Mouse (Mus musculus): Measurements from ENCODE around the gene Met. TPM values are rescaled to one million over a fixed set of nuclear protein-coding genes. Genes with fewer than 3 reads are reported as not detected.

The Met gene
- polyA plus RNA-seq, 1 experiment from 2014 or later, result 5.4 TPM

DNA sequence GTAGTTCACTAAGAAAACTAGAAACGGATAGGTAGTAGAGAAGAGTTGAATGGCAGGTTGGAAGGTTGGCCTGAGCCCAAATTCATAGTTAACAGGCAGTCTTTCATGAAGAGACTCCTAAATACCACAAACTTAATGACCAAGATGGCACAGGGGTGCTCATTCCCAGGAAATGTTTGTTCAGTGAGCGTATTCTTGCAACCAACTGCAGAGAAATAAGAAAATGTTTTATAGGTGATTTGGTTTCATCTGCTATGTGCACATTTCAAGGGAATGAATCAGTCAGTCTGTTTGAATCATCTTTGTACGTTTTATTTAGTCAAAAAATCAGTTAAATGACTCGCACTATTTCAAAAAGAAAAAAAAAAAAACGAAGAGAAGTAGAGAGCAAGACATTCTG lies 21.6 kb downstream of the Met start:
- Histone ChIP-seq H3K4me3 (ENCODE audit: low read depth, low read length) (no peak overlapping the region), H3K27ac (ENCODE audit: low read depth, low read length) (no peak overlapping the region), H3K4me2 (ENCODE audit: low read depth) (no peak overlapping the region), H3K27me3 (ENCODE audit: control insufficient read depth, insufficient read depth, low read length) (no peaks in the 10 kb centered on the region), H3K9ac (ENCODE audit: low read length) (no peak overlapping the region), H3K4me1 (ENCODE audit: control insufficient read depth, insufficient read depth, low read length) (no peaks in the 10 kb centered on the region), H3K9me3 (ENCODE audit: control insufficient read depth, low read length) (no peaks in the 10 kb centered on the region), H3K36me3 (ENCODE audit: control insufficient read depth, insufficient read depth, low read length) (no peaks in the 10 kb centered on the region)
- ATAC-seq (ENCODE audit: insufficient read depth, low FRiP score, low TSS enrichment) (no peak), DNase-seq (ENCODE audit: low spot score) (no peak)
- WGBS, result 89% methylated on average over 5 of the region's 5 CpGs

DNA sequence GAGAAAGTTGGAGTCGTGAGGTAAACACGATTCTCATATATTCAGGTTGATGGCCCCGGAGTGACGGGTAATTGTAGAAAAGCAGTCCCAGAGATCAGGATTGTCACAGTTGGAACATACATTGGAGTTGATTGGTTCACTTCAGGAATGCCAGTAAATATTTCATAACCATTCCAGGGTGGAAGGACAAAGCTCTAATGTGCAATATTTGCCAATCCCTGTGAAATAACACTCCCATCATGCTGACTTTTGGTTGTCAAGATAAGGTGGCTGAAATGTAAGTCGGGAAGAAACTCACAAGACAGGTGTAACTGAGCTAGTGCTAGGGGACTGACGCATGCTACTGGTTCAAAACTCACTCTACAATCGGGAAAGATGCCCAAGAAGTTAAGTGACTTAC lies 22.2 kb downstream of the Met start:
- WGBS, result 93% methylated on average over 7 of the region's 7 CpGs
- Histone ChIP-seq H3K9me3 (ENCODE audit: control insufficient read depth, low read length) (no peaks in the 10 kb centered on the region), H3K9ac (ENCODE audit: low read length) (no peak overlapping the region), H3K4me3 (ENCODE audit: low read depth, low read length) (no peak overlapping the region), H3K27ac (ENCODE audit: low read depth, low read length) (no peak overlapping the region), H3K4me2 (ENCODE audit: low read depth) (no peak overlapping the region), H3K36me3 (ENCODE audit: control insufficient read depth, insufficient read depth, low read length) (no peaks in the 10 kb centered on the region), H3K27me3 (ENCODE audit: control insufficient read depth, insufficient read depth, low read length) (no peaks in the 10 kb centered on the region), H3K4me1 (ENCODE audit: control insufficient read depth, insufficient read depth, low read length) (no peaks in the 10 kb centered on the region)
- DNase-seq (ENCODE audit: low spot score), result no peak
- ATAC-seq (ENCODE audit: insufficient read depth, low FRiP score, low TSS enrichment), result no peak

DNA sequence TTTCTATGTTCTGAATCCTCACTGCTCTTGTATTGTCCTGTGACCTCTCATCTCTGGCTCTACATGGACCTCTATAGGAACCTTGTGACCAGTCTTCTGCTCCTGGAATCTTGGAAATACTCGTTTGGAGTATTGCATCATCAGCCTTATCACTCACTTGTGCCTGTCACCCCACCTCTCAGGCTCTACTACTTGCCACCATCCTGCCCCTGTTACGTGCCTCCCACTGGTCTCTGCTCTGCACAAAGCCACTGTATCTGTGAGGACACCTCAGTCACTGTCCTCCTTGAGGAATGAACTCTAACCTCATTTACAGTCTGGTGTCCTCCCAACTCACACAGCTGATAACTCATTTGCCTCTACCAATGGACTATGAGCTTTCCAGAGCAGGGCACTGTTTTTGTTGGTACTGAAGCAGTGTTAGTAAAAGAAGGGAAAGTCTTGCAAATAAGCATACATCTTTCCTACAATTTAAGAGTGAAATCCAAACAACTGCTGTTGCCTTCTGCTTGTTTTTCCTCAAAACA lies 24.8 kb downstream of the Met start:
- no peak overlapping the region for H3K9ac ChIP-seq (ENCODE audit: low read length)
- no peaks in the 10 kb centered on the region for H3K4me1 ChIP-seq (ENCODE audit: control insufficient read depth, insufficient read depth, low read length)
- H3K9me3 ChIP-seq (ENCODE audit: control insufficient read depth, low read length), result no peaks in the 10 kb centered on the region
- no peak for DNase-seq (ENCODE audit: low spot score)
- H3K4me2 ChIP-seq (ENCODE audit: low read depth), result no peak overlapping the region
- no peak overlapping the region for H3K4me3 ChIP-seq (ENCODE audit: low read depth, low read length)
- H3K27me3 ChIP-seq (ENCODE audit: control insufficient read depth, insufficient read depth, low read length), result no peaks in the 10 kb centered on the region
- no peaks in the 10 kb centered on the region for H3K36me3 ChIP-seq (ENCODE audit: control insufficient read depth, insufficient read depth, low read length)
- ATAC-seq (ENCODE audit: insufficient read depth, low FRiP score, low TSS enrichment), result no peak
- H3K27ac ChIP-seq (ENCODE audit: low read depth, low read length), result no peak overlapping the region
- WGBS, result 70% methylated on average over 2 of the region's 2 CpGs

DNA sequence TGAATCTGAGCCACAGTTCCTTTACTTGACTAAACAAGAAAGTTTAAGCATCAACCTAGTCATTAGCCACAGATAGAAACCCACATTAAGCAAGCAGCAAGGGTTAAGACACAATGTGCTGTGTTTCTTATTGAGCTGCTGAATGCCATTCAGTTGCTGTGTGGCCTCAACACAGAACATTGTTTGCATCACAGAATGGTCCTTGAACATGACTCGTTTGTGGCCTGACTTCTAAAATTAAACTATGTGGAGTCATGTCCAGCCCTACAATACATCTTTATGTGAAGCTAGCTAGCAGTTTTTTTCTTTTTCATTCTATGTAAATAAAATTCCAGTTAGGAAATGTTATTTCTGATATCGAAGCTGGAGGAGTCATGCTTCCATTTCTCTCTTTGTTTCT lies 27.2 kb downstream of the Met start:
- Histone ChIP-seq H3K9ac (ENCODE audit: low read length) (no peak overlapping the region), H3K9me3 (ENCODE audit: control insufficient read depth, low read length) (no peaks in the 10 kb centered on the region), H3K4me2 (ENCODE audit: low read depth) (no peak overlapping the region), H3K4me3 (ENCODE audit: low read depth, low read length) (no peak overlapping the region), H3K36me3 (ENCODE audit: control insufficient read depth, insufficient read depth, low read length) (no peaks in the 10 kb centered on the region), H3K27ac (ENCODE audit: low read depth, low read length) (no peak overlapping the region), H3K27me3 (ENCODE audit: control insufficient read depth, insufficient read depth, low read length) (no peaks in the 10 kb centered on the region), H3K4me1 (ENCODE audit: control insufficient read depth, insufficient read depth, low read length) (no peaks in the 10 kb centered on the region)
- DNase-seq (ENCODE audit: low spot score), result no peak
- 72% methylated on average over 2 of the region's 2 CpGs for WGBS
- ATAC-seq (ENCODE audit: insufficient read depth, low FRiP score, low TSS enrichment), result no peak

DNA sequence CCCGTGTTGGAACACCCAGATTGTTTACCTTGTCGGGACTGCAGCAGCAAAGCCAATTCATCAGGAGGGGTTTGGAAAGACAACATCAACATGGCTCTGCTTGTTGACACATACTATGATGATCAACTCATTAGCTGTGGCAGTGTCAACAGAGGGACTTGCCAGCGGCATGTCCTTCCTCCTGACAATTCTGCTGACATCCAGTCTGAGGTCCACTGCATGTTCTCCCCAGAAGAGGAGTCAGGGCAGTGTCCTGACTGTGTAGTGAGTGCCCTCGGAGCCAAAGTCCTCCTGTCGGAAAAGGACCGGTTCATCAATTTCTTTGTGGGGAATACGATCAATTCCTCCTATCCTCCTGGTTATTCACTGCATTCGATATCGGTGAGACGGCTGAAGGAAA lies 27.9 kb downstream of the Met start:
- no peaks in the 10 kb centered on the region for H3K9me3 ChIP-seq (ENCODE audit: control insufficient read depth, low read length)
- no peak overlapping the region for H3K9ac ChIP-seq (ENCODE audit: low read length)
- WGBS, result 86% methylated on average over 10 of the region's 10 CpGs
- ATAC-seq (ENCODE audit: insufficient read depth, low FRiP score, low TSS enrichment) (no peak), DNase-seq (ENCODE audit: low spot score) (no peak)
- H3K4me2 ChIP-seq (ENCODE audit: low read depth), result no peak overlapping the region
- H3K36me3 ChIP-seq (ENCODE audit: control insufficient read depth, insufficient read depth, low read length), result no peaks in the 10 kb centered on the region
- no peak overlapping the region for H3K27ac ChIP-seq (ENCODE audit: low read depth, low read length)
- H3K27me3 ChIP-seq (ENCODE audit: control insufficient read depth, insufficient read depth, low read length), result no peaks in the 10 kb centered on the region
- no peak overlapping the region for H3K4me3 ChIP-seq (ENCODE audit: low read depth, low read length)
- no peaks in the 10 kb centered on the region for H3K4me1 ChIP-seq (ENCODE audit: control insufficient read depth, insufficient read depth, low read length)

DNA sequence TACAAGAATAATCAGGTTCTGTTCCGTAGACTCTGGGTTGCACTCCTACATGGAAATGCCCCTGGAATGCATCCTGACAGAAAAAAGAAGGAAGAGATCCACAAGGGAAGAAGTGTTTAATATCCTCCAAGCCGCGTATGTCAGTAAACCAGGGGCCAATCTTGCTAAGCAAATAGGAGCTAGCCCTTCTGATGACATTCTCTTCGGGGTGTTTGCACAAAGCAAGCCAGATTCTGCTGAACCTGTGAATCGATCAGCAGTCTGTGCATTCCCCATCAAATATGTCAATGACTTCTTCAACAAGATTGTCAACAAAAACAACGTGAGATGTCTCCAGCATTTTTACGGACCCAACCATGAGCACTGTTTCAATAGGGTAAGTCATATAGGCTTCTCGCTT lies 28.5 kb downstream of the Met start:
- Histone ChIP-seq H3K27me3 (ENCODE audit: control insufficient read depth, insufficient read depth, low read length) (no peaks in the 10 kb centered on the region), H3K27ac (ENCODE audit: low read depth, low read length) (no peak overlapping the region), H3K9ac (ENCODE audit: low read length) (no peak overlapping the region), H3K36me3 (ENCODE audit: control insufficient read depth, insufficient read depth, low read length) (no peaks in the 10 kb centered on the region), H3K9me3 (ENCODE audit: control insufficient read depth, low read length) (no peaks in the 10 kb centered on the region), H3K4me2 (ENCODE audit: low read depth) (no peak overlapping the region), H3K4me1 (ENCODE audit: control insufficient read depth, insufficient read depth, low read length) (peaks cover 3% of the 10 kb centered on the region; the same call in 1 of the 2 replicates), H3K4me3 (ENCODE audit: low read depth, low read length) (no peak overlapping the region)
- DNase-seq (ENCODE audit: low spot score) (no peak), ATAC-seq (ENCODE audit: insufficient read depth, low FRiP score, low TSS enrichment) (no peak)
- 89% methylated on average over 8 of the region's 8 CpGs for WGBS

DNA sequence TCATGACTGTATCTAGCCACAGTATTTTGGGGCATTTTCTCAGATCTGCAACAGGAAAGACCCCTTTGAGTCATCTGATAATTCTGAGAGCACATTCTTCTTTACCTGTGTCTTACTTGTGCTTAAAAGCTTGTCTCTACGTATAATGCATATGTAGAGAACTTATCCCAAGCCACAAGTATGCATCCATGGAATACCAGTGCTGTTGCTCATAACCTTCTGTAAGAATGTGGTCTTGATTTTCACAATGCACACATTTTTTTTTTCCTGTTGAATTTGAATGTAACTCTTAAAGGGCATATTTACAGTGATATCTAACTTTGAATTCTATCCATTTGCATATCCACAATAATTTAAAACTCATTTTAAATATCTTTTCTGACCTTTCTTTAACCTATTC lies 31.8 kb downstream of the Met start:
- 92% methylated on average over 1 of the region's 1 CpGs for WGBS
- Histone ChIP-seq H3K27me3 (ENCODE audit: control insufficient read depth, insufficient read depth, low read length) (no peaks in the 10 kb centered on the region), H3K4me2 (ENCODE audit: low read depth) (no peak overlapping the region), H3K36me3 (ENCODE audit: control insufficient read depth, insufficient read depth, low read length) (no peaks in the 10 kb centered on the region), H3K27ac (ENCODE audit: low read depth, low read length) (no peak overlapping the region), H3K4me1 (ENCODE audit: control insufficient read depth, insufficient read depth, low read length) (peaks cover 3% of the 10 kb centered on the region; the same call in 1 of the 2 replicates), H3K9me3 (ENCODE audit: control insufficient read depth, low read length) (no peaks in the 10 kb centered on the region), H3K9ac (ENCODE audit: low read length) (no peak overlapping the region), H3K4me3 (ENCODE audit: low read depth, low read length) (no peak overlapping the region)
- ATAC-seq (ENCODE audit: insufficient read depth, low FRiP score, low TSS enrichment) (no peak), DNase-seq (ENCODE audit: low spot score) (no peak)

DNA sequence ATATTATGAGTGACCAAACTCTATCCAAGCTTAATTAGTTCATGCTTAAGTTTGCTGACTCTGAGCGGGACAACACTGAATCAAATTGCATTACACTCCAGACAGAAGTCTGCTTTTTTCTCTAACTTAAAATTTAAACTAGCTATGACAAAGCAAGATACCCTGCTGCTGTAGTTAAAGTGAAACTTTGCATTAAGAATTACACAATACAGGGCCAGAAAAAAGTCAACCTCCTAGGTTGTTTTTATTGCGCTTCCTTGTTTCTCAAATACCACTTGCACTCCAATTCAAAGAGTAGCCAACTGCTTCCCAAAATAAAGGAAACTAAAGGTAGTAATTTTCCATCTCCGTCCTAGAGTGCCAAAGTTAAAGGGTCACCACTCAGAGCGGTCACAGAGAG lies 33.8 kb downstream of the Met start:
- Histone ChIP-seq H3K4me2 (ENCODE audit: low read depth) (no peak overlapping the region), H3K4me3 (ENCODE audit: low read depth, low read length) (no peak overlapping the region), H3K9me3 (ENCODE audit: control insufficient read depth, low read length) (no peaks in the 10 kb centered on the region), H3K27ac (ENCODE audit: low read depth, low read length) (no peak overlapping the region), H3K4me1 (ENCODE audit: control insufficient read depth, insufficient read depth, low read length) (peaks cover 3% of the 10 kb centered on the region; the same call in 1 of the 2 replicates), H3K36me3 (ENCODE audit: control insufficient read depth, insufficient read depth, low read length) (no peaks in the 10 kb centered on the region), H3K27me3 (ENCODE audit: control insufficient read depth, insufficient read depth, low read length) (no peaks in the 10 kb centered on the region), H3K9ac (ENCODE audit: low read length) (no peak overlapping the region)
- 56% methylated on average over 4 of the region's 4 CpGs for WGBS
- ATAC-seq (ENCODE audit: insufficient read depth, low FRiP score, low TSS enrichment) (no peak), DNase-seq (ENCODE audit: low spot score) (no peak)

DNA sequence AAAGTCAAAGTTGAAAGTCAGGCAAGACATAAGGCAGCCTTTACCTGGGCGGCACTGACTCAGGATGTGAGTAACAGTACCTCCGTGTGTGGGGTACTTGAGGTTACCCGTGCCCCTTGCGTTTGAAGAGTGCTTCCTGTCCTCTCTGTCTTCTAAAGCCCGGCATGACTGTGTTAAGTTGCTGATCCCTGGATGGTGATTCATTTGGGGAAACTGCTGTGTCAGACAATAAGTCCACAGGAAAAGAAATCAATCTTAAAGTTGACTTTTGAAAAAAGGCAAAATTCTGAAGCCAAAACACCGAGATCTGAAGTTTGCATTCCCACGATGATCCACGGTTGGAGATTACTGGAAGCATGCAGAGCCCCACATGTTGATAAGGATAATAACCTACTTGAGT lies 35.2 kb downstream of the Met start:
- no peak overlapping the region for H3K4me3 ChIP-seq (ENCODE audit: low read depth, low read length)
- WGBS, result 82% methylated on average over 8 of the region's 8 CpGs

More for the DNA sequence above, 35.2 kb downstream of the Met start:
- Histone ChIP-seq H3K9me3 (ENCODE audit: control insufficient read depth, low read length) (no peaks in the 10 kb centered on the region), H3K4me2 (ENCODE audit: low read depth) (no peak overlapping the region), H3K27ac (ENCODE audit: low read depth, low read length) (no peak overlapping the region), H3K9ac (ENCODE audit: low read length) (no peak overlapping the region), H3K36me3 (ENCODE audit: control insufficient read depth, insufficient read depth, low read length) (no peaks in the 10 kb centered on the region), H3K27me3 (ENCODE audit: control insufficient read depth, insufficient read depth, low read length) (no peaks in the 10 kb centered on the region), H3K4me1 (ENCODE audit: control insufficient read depth, insufficient read depth, low read length) (peaks cover 3% of the 10 kb centered on the region; the same call in 1 of the 2 replicates)
- ATAC-seq (ENCODE audit: insufficient read depth, low FRiP score, low TSS enrichment) (no peak), DNase-seq (ENCODE audit: low spot score) (no peak)
